Mouse (Mus musculus) forebrain, postnatal 0 days (tissue): ENCODE results near the gene Smarce1. TPM values are rescaled to one million over a fixed set of nuclear protein-coding genes. Genes with fewer than 3 reads are reported as not detected.

Source experiments
- ATAC-seq: fragments of 200-750 bp; cut with Nextera tagmentation; 2 replicates; pipeline ENCODE4 v1.8.0; 2017; ENCODE audit warnings: mild to moderate bottlenecking, moderate library complexity
- DNase-seq: peaks from one replicate; pipeline ENCODE4 v3.0.0-alpha.2; 2015
- H3K27ac ChIP-seq: fragments of 300-500 bp; sonication (generic); 2 replicates; pipeline ENCODE4 v1.5.1; 2014; ENCODE audit warnings: low read depth, mild to moderate bottlenecking, antibody characterized with exemption, low read length, moderate library complexity, mixed read lengths
- H3K27me3 ChIP-seq: fragments of 300-500 bp; sonication (generic); 2 replicates; pipeline ENCODE4 v1.6.1; 2014; ENCODE audit warnings: mild to moderate bottlenecking, low read length, mixed read lengths; ENCODE audit not compliant: insufficient read depth
- H3K36me3 ChIP-seq: fragments of 300-500 bp; sonication (generic); 2 replicates; pipeline ENCODE4 v1.6.1; 2014; ENCODE audit warnings: mild to moderate bottlenecking, moderate library complexity; ENCODE audit not compliant: insufficient read depth
- H3K4me1 ChIP-seq: fragments of 300-500 bp; sonication (generic); 2 replicates; pipeline ENCODE4 v1.6.1; 2014; ENCODE audit warnings: antibody characterized with exemption; ENCODE audit not compliant: insufficient read depth
- H3K4me2 ChIP-seq: fragments of 300-500 bp; sonication (generic); 2 replicates; pipeline ENCODE4 v1.6.1; 2014; ENCODE audit warnings: low read depth, mild to moderate bottlenecking, moderate library complexity
- H3K4me3 ChIP-seq: fragments of 300-500 bp; sonication (generic); 2 replicates; pipeline ENCODE4 v1.5.1; 2014; ENCODE audit warnings: low read depth, low read length, mixed read lengths
- H3K9ac ChIP-seq: fragments of 300-500 bp; sonication (generic); 2 replicates; pipeline ENCODE4 v1.6.1; 2014; ENCODE audit warnings: mild to moderate bottlenecking
- H3K9me3 ChIP-seq: fragments of 300-500 bp; sonication (generic); 2 replicates; pipeline ENCODE4 v1.6.1; 2016; ENCODE audit warnings: low read length
- CTCF ChIP-seq: sonication (generic); IDR thresholded peaks from 2 replicates; pipeline ENCODE4 v1.5.1; 2016; ENCODE audit warnings: antibody characterized with exemption, control low read depth, low read depth
- WGBS: fragments of 180-500 bp; shearing (Covaris S2); extraction: QIAGEN DNeasy Blood & Tissue Kit; methylation state at CpG from one replicate; pipeline ENCODE4 v1.1.7; 2014; 5-methylcytosine and 5-hydroxymethylcytosine counted together
- polyA plus RNA-seq: library from polyadenylated mRNA; unstranded; fragments of >200 nt; fragmentation: Nextera tagmentation; extraction: Ambion mirVana; gene quantifications from 2 replicates; pipeline ENCODE4 v1.2.1, GENCODE M21; 2015
- total RNA-seq: library from RNA; depleted of rRNA; stranded (reverse); fragments of >200 nt; gene quantifications from 2 replicates; pipeline ENCODE4 v1.2.3, GENCODE M21; 2014

Smarce1 gene
- total and polyA plus RNA-seq, 2 experiments from 2014 or later = 156 to 228 TPM

GRCm38 (mm10) chr11:99265220-99265619 is 34.4 kb upstream of the Smarce1 start:
- Histone ChIP-seq H3K9ac (no peak overlapping the region), H3K4me1 (no peaks in the 10 kb centered on the region), H3K9me3 (no peaks in the 10 kb centered on the region), H3K4me3 (no peak overlapping the region), H3K36me3 (no peaks in the 10 kb centered on the region), H3K27me3 (no peaks in the 10 kb centered on the region), H3K27ac (no peak overlapping the region), H3K4me2 (no peak overlapping the region)
- ATAC-seq (no peak), DNase-seq (no peak)
- 59% methylated on average over 9 of the region's 9 CpGs for WGBS
- TF ChIP-seq CTCF = no peak

- no peak overlapping the region for H3K27ac ChIP-seq
- H3K4me1 ChIP-seq = no peaks in the 10 kb centered on the region
- no peaks in the 10 kb centered on the region; the same call in 1 of the 2 replicates for H3K27me3 ChIP-seq
- ATAC-seq (no peak), DNase-seq (no peak)
- WGBS = 73% methylated on average over 4 of the region's 4 CpGs
- no peak overlapping the region for H3K4me3 ChIP-seq
- TF ChIP-seq CTCF = no peak
- no peak overlapping the region for H3K4me2 ChIP-seq
- no peaks in the 10 kb centered on the region for H3K36me3 ChIP-seq
- H3K9ac ChIP-seq = no peak overlapping the region
- no peaks in the 10 kb centered on the region for H3K9me3 ChIP-seq
Observed at GRCm38 (mm10) chr11:99256213-99256612, 25.4 kb upstream of the Smarce1 start.

- Histone ChIP-seq H3K36me3 (no peaks in the 10 kb centered on the region), H3K4me1 (no peaks in the 10 kb centered on the region), H3K4me3 (no peak overlapping the region), H3K9ac (no peak overlapping the region), H3K27ac (no peak overlapping the region), H3K4me2 (no peak overlapping the region), H3K27me3 (no peaks in the 10 kb centered on the region; the same call in 1 of the 2 replicates), H3K9me3 (no peaks in the 10 kb centered on the region)
- DNase-seq (no peak), ATAC-seq (no peak)
- TF ChIP-seq CTCF = no peak
- WGBS = 98% methylated on average over 8 of the region's 8 CpGs
Observed at GRCm38 (mm10) chr11:99255316-99255715, 24.5 kb upstream of the Smarce1 start.

GRCm38 (mm10) chr11:99253893-99254292 is 23.1 kb upstream of the Smarce1 start:
- ATAC-seq (no peak), DNase-seq (no peak)
- Histone ChIP-seq H3K4me2 (no peak overlapping the region), H3K4me1 (no peaks in the 10 kb centered on the region), H3K27me3 (no peaks in the 10 kb centered on the region; the same call in 1 of the 2 replicates), H3K9me3 (no peaks in the 10 kb centered on the region), H3K36me3 (no peaks in the 10 kb centered on the region), H3K9ac (no peak overlapping the region), H3K4me3 (no peak overlapping the region), H3K27ac (no peak overlapping the region)
- peak; percentile 42 for TF ChIP-seq CTCF
- 63% methylated on average over 2 of the region's 2 CpGs for WGBS

- Histone ChIP-seq H3K4me1 (no peaks in the 10 kb centered on the region), H3K9me3 (no peaks in the 10 kb centered on the region), H3K27me3 (no peaks in the 10 kb centered on the region; the same call in 1 of the 2 replicates), H3K36me3 (no peaks in the 10 kb centered on the region), H3K27ac (no peak overlapping the region), H3K4me3 (no peak overlapping the region), H3K9ac (no peak overlapping the region), H3K4me2 (no peak overlapping the region)
- ATAC-seq (no peak), DNase-seq (no peak)
- whole genome bisulfite sequencing = 57% methylated on average over 8 of the region's 8 CpGs
- TF ChIP-seq CTCF = no peak
Observed at GRCm38 (mm10) chr11:99252671-99253070, 21.9 kb upstream of the Smarce1 start.

DNA sequence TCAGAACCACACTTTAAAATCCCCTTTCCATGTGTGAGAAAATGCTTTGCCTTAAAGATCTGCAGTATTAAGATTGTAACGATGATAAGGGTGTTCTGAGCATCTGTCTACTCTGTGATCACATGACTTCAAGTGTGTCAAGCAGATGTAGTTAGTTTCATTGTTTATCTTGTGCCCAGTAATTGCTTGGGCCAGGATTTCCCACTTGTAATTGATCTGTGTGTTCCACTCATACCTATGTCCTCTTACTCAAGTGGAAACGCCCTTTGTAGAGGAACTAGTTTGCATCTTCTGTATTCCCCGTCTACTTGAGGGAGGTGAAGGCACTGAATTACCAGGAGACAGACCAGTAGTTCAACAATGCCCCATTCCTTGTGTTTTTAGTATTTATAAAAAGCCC is 19.8 kb upstream of the Smarce1 start:
- no peak overlapping the region for H3K9ac ChIP-seq
- H3K36me3 ChIP-seq = no peaks in the 10 kb centered on the region
- H3K27me3 ChIP-seq = no peaks in the 10 kb centered on the region
- H3K9me3 ChIP-seq = no peaks in the 10 kb centered on the region
- 70% methylated on average over 3 of the region's 3 CpGs for WGBS
- DNase-seq = no peak
- no peaks in the 10 kb centered on the region for H3K4me1 ChIP-seq
- H3K4me2 ChIP-seq = no peak overlapping the region
- no peak overlapping the region for H3K27ac ChIP-seq
- ATAC-seq = no peak
- H3K4me3 ChIP-seq = no peak overlapping the region
- TF ChIP-seq CTCF = no peak

- Histone ChIP-seq H3K4me3 (no peak overlapping the region), H3K4me1 (no peaks in the 10 kb centered on the region), H3K4me2 (no peak overlapping the region), H3K9ac (no peak overlapping the region), H3K27ac (no peak overlapping the region), H3K36me3 (no peaks in the 10 kb centered on the region), H3K27me3 (no peaks in the 10 kb centered on the region), H3K9me3 (no peaks in the 10 kb centered on the region)
- DNase-seq (no peak), ATAC-seq (no peak)
- 55% methylated on average over 5 of the region's 5 CpGs for WGBS
- no peak for TF ChIP-seq CTCF
Observed at GRCm38 (mm10) chr11:99250241-99250640, 19.4 kb upstream of the Smarce1 start.

DNA sequence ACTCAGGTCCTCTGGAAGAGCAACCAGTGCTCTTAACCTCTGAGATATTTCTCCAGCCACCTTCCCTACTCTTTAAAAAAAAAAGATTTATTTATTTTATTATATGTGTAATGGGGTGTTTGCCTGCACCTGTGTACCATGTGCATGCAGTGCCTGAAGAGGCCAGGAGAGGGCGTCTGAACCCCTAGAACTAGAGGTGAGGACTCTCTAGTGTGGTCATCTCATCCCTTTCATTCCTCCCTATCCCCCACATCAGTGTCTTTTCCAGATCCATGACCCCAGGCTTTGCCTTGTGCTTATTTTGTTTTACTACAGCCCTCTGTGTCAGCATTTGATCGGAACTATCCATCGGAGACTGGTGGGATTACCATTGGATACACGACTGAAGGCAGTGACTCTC is 18.3 kb upstream of the Smarce1 start:
- Histone ChIP-seq H3K4me3 (no peak overlapping the region), H3K27ac (no peak overlapping the region), H3K9ac (no peak overlapping the region), H3K27me3 (no peaks in the 10 kb centered on the region), H3K36me3 (no peaks in the 10 kb centered on the region), H3K4me1 (no peaks in the 10 kb centered on the region), H3K4me2 (no peak overlapping the region), H3K9me3 (no peaks in the 10 kb centered on the region)
- TF ChIP-seq CTCF = peak; percentile 51
- ATAC-seq (no peak), DNase-seq (no peak)
- WGBS = 66% methylated on average over 4 of the region's 4 CpGs
